Mouse (Mus musculus): ENCODE data around the gene Cfap20.

Cfap20 gene

GRCm38 (mm10) chr8:95373389-95374002 lies 61.2 kb downstream of the Cfap20 start:
- DNase-seq (ENCODE audit: low read depth), result no peak
